Mouse (Mus musculus) T-helper 17 cell (primary cell): Measurements from ENCODE around the gene Fxyd7.

Experiments
- in situ Hi-C, 2 experiments: fragments of 300-600 bp; cut with MboI, MseI; formaldehyde crosslinking; loops; 1 replicate in 1 of 2; 2 replicates in 1 of 2; pipeline ENCODE4 v1.15.1; 2025; ENCODE audit warnings: high pct_unique_total_duplicates in 2 of 2

Fxyd7 gene

GRCm38 (mm10) chr7:31077470-31077869, 26.2 kb upstream of the Fxyd7 start:
- in situ Hi-C loops, result no loop called here

- in situ Hi-C loops, result no loop called here
Measured at GRCm38 (mm10) chr7:31076492-31076891, 25.2 kb upstream of the Fxyd7 start, which contains the start of gene Fxyd3. Gene Fxyd3 (minus strand): TSS chr7:31076704.

- in situ Hi-C loops, result no loop called here
Measured at GRCm38 (mm10) chr7:31074713-31075069, 23.4 kb upstream of the Fxyd7 start.

GRCm38 (mm10) chr7:31074061-31074712, 22.9 kb upstream of the Fxyd7 start:
- in situ Hi-C loops, result no loop called here

GRCm38 (mm10) chr7:31073546-31073945, 22.3 kb upstream of the Fxyd7 start:
- in situ Hi-C loops, result no loop called here

- in situ Hi-C loops, result no loop called here
Measured at GRCm38 (mm10) chr7:31072326-31072725, 21.1 kb upstream of the Fxyd7 start.

GRCm38 (mm10) chr7:31070324-31070723, 19.1 kb upstream of the Fxyd7 start:
- in situ Hi-C loops, result no loop called here

- in situ Hi-C loops, result no loop called here
Measured at GRCm38 (mm10) chr7:31069491-31069890, 18.2 kb upstream of the Fxyd7 start.

- in situ Hi-C loops, result no loop called here
Measured at GRCm38 (mm10) chr7:31067836-31068235, 16.6 kb upstream of the Fxyd7 start.

- in situ Hi-C loops, result loop anchor here in 1 of 2 experiments (5.0 kb wide), 1 partner anchor 34 kb away; no protein-coding TSS in a partner anchor
Measured at GRCm38 (mm10) chr7:31063074-31063560, 11.8 kb upstream of the Fxyd7 start.

GRCm38 (mm10) chr7:31060621-31061010, 9.3 kb upstream of the Fxyd7 start:
- in situ Hi-C loops, result loop anchor here in 1 of 2 experiments (5.0 kb wide), 1 partner anchor 37 kb away; no protein-coding TSS in a partner anchor

GRCm38 (mm10) chr7:31059919-31060620, 8.8 kb upstream of the Fxyd7 start:
- in situ Hi-C loops, result loop anchor here in 1 of 2 experiments (5.0 kb wide), 1 partner anchor 37 kb away; no protein-coding TSS in a partner anchor

- in situ Hi-C loops, result no loop called here
Measured at GRCm38 (mm10) chr7:31059108-31059507, 7.8 kb upstream of the Fxyd7 start, which contains the start of gene Lgi4. Gene Lgi4 (plus strand): TSS chr7:31059342.

GRCm38 (mm10) chr7:31058211-31058610, 6.9 kb upstream of the Fxyd7 start:
- in situ Hi-C loops, result no loop called here

GRCm38 (mm10) chr7:31057730-31058129, 6.5 kb upstream of the Fxyd7 start:
- in situ Hi-C loops, result no loop called here

- in situ Hi-C loops, result no loop called here
Measured at GRCm38 (mm10) chr7:31057071-31057470, 5.8 kb upstream of the Fxyd7 start, which contains the start of gene Fxyd1. Gene Fxyd1 (minus strand): TSS chr7:31057199.

- in situ Hi-C loops, result no loop called here
Measured at GRCm38 (mm10) chr7:31056448-31056847, 5.2 kb upstream of the Fxyd7 start.

GRCm38 (mm10) chr7:31055883-31056282, 4.6 kb upstream of the Fxyd7 start:
- in situ Hi-C loops, result no loop called here

GRCm38 (mm10) chr7:31055354-31055824, 4.1 kb upstream of the Fxyd7 start:
- in situ Hi-C loops, result no loop called here

GRCm38 (mm10) chr7:31054661-31055320, 3.5 kb upstream of the Fxyd7 start:
- in situ Hi-C loops, result no loop called here

GRCm38 (mm10) chr7:31053882-31054447, 2.7 kb upstream of the Fxyd7 start:
- in situ Hi-C loops, result no loop called here
